Mouse (Mus musculus) G1E (cell line): ENCODE measurements around the gene R3hcc1l.

Experiments used
- CTCF ChIP-seq: IDR thresholded peaks from 2 replicates; pipeline ENCODE4 v1.5.1; 2012; ENCODE audit warnings: low read depth, low read length, inconsistent platforms, mixed read lengths
- GATA1 ChIP-seq: IDR thresholded peaks from 2 replicates; pipeline ENCODE4 v1.6.1; 2012; ENCODE audit warnings: borderline replicate concordance, low read length, inconsistent platforms, mixed read lengths
- POLR2AphosphoS5 ChIP-seq: IDR thresholded peaks from 2 replicates; pipeline ENCODE4 v1.6.1; 2012; ENCODE audit warnings: low read depth, low read length, inconsistent platforms; ENCODE audit not compliant: insufficient replicate concordance
- TAL1 ChIP-seq: conservative IDR thresholded peaks from 2 replicates; pipeline ENCODE4 v1.6.1; 2012; ENCODE audit warnings: low read depth, low read length, inconsistent platforms, mixed read lengths

DNA sequence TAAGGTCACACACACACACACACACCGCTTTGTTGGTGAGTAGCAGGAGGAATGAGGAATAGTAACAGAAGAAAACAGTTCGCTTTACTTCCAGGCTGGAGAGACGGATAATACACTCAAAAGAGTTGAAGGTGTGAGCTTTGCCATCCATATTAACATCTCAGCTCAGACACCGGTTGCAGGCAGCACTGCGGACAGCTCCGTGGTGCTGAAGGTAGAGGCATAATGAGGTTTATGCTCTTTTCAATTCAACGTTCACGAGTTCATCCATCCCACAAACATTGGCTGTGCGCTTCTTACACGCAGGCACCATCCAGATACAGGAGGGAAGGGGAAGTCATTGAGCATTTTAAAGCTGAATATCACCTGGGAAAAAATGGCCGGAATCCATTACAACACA, 45.7 kb upstream of the R3hcc1l start:
- TF ChIP-seq CTCF (no peak), POLR2AphosphoS5 (no peak), GATA1 (no peak), TAL1 (no peak)
